Mouse (Mus musculus) ES-E14 (cell line): ENCODE measurements at regions not wholly inside any gene's neighbourhood (a gene's known extent, or its start where the extent isn't known, plus 50 kb on each side); places are given as distances from the start of the nearest gene placed in this dataset.

Experiments used
- CHD2 ChIP-seq: IDR thresholded peaks from 2 replicates; pipeline ENCODE4 v1.6.1; 2014; ENCODE audit warnings: mild to moderate bottlenecking, low read depth, low read length, inconsistent platforms
- HCFC1 ChIP-seq: IDR thresholded peaks from 2 replicates; pipeline ENCODE4 v1.6.1; 2012; ENCODE audit warnings: low read length, inconsistent platforms, borderline replicate concordance; ENCODE audit not compliant: insufficient read depth
- MAFK ChIP-seq: IDR thresholded peaks from 2 replicates; pipeline ENCODE4 v1.6.1; 2014; ENCODE audit warnings: mild to moderate bottlenecking, low read depth, low read length, inconsistent platforms; ENCODE audit not compliant: insufficient read depth
- ZC3H11A ChIP-seq: IDR thresholded peaks from 2 replicates; pipeline ENCODE4 v1.6.1; 2012; ENCODE audit warnings: low read depth, mild to moderate bottlenecking, inconsistent platforms, low read length, borderline replicate concordance
- ZNF384 ChIP-seq: IDR thresholded peaks from 2 replicates; pipeline ENCODE4 v1.6.1; 2012; ENCODE audit warnings: low read depth, low read length, inconsistent platforms

DNA sequence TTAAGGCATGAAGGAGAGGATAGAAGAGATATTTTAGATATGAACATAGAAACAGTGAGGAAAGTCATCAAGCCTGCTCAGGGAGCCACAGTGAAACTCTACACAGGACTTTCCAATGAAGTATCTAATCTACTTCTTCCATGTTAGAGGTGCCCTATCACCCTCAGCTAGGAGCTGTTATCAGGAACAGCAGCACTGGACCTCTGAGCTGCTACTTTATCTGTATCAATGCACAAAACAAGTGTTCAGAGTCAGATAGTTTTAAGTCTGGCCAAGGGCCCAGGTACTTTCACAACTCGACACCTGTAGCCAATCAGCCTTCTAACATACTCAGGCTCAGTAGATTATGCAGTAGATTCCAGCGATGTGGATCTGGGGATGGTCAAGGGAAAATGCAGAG is 210.7 kb upstream of the Grid2 start:
- TF ChIP-seq HCFC1 (no peak), ZC3H11A (no peak), ZNF384 (no peak), MAFK (no peak), CHD2 (no peak)
